Mouse (Mus musculus): ENCODE data around the gene Tenm4.

Gene Tenm4

GRCm38 (mm10) chr7:96790326-96790725 is 619.3 kb downstream of the Tenm4 start:
- DNase-seq: no peak

- DNase-seq: no peak
Measured at GRCm38 (mm10) chr7:96792456-96793229, 621.6 kb downstream of the Tenm4 start.

- DNase-seq: peak; percentile 89
Measured at GRCm38 (mm10) chr7:96796033-96796741, 625.1 kb downstream of the Tenm4 start.

- peak; percentile 55 for DNase-seq
Measured at GRCm38 (mm10) chr7:96796788-96797485, 625.9 kb downstream of the Tenm4 start.

- DNase-seq: peak; percentile 18
Measured at GRCm38 (mm10) chr7:96797716-96798332, 626.8 kb downstream of the Tenm4 start.

- no peak for DNase-seq
Measured at GRCm38 (mm10) chr7:96799816-96800215, 628.8 kb downstream of the Tenm4 start.

GRCm38 (mm10) chr7:96801368-96801767 is 630.3 kb downstream of the Tenm4 start:
- DNase-seq: no peak

GRCm38 (mm10) chr7:96802216-96802615 is 631.2 kb downstream of the Tenm4 start:
- DNase-seq: no peak

- DNase-seq: no peak
Measured at GRCm38 (mm10) chr7:96806561-96806960, 635.5 kb downstream of the Tenm4 start.

GRCm38 (mm10) chr7:96807281-96808058 is 636.4 kb downstream of the Tenm4 start:
- DNase-seq: no peak

GRCm38 (mm10) chr7:96808059-96808646 is 637.1 kb downstream of the Tenm4 start:
- DNase-seq: no peak

GRCm38 (mm10) chr7:96811691-96812090 is 640.6 kb downstream of the Tenm4 start:
- DNase-seq: no peak

GRCm38 (mm10) chr7:96813036-96813435 is 642.0 kb downstream of the Tenm4 start:
- DNase-seq: peak; percentile 43

- DNase-seq: peak; percentile 81
Measured at GRCm38 (mm10) chr7:96813497-96814400, 642.7 kb downstream of the Tenm4 start.

GRCm38 (mm10) chr7:96814581-96814980 is 643.5 kb downstream of the Tenm4 start:
- no peak for DNase-seq

- peak; percentile 63 for DNase-seq
Measured at GRCm38 (mm10) chr7:96817030-96817674, 646.1 kb downstream of the Tenm4 start.

- no peak for DNase-seq
Measured at GRCm38 (mm10) chr7:96818236-96818916, 647.3 kb downstream of the Tenm4 start.

GRCm38 (mm10) chr7:96819538-96819937 is 648.5 kb downstream of the Tenm4 start:
- DNase-seq: no peak

- no peak for DNase-seq
Measured at GRCm38 (mm10) chr7:96820343-96820742, 649.3 kb downstream of the Tenm4 start.

- DNase-seq: no peak
Measured at GRCm38 (mm10) chr7:96826101-96826500, 655.1 kb downstream of the Tenm4 start.

Data from kidney, postnatal 10 days (tissue).